Mouse (Mus musculus): ENCODE measurements around the gene Spats1.
A peak's percentile ranks its signal among the peaks of the same experiment; 100 is the strongest.
"Not testable (repeated sequence)": the region's sequence is repeated elsewhere in the genome, so short reads cannot be mapped to it uniquely, and the experiment has no call there.

Gene Spats1

GRCm38 (mm10) chr17:45434262-45434590 lies 41.0 kb downstream of the Spats1 start:
- no peak for DNase-seq

GRCm38 (mm10) chr17:45433419-45434261 lies 41.6 kb downstream of the Spats1 start, which contains the start of gene Cdc5l:
Gene Cdc5l (minus strand): TSS chr17:45433737.
- DNase-seq, result peak; percentile 95

DNA sequence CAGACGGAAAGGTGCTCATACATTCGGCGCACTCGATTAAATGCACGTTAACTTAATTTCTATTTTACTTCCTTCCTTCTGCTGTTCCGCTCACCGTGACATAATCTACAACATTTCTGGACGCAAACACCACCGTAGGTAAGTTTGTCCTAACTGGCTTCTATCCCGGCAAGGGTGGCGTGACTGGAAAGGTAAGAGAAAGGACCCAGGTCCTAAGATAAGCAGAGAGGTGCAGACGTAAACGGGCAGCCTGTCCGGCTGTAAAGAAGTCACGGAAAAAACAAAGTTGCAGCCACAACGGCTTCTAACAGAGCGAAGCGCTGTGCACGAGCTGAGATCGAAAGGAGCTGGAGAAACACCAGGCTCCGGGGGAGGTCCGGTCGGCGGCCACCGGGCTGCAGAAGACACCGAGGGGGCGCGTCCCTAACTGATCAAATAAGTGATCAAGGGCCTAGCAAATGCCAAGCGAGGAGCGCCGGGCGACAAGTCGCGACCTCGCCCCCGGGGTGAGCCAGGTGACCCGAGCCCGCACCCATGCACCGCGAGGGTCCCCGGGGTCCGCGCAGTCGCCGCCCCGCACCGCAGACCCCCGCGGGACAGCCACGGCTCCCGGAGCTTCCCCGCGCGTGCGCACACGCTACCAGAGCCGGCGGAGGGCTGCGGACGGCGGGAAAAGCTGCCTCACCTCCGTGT lies 42.4 kb downstream of the Spats1 start:
- DNase-seq, result peak; percentile 62

DNA sequence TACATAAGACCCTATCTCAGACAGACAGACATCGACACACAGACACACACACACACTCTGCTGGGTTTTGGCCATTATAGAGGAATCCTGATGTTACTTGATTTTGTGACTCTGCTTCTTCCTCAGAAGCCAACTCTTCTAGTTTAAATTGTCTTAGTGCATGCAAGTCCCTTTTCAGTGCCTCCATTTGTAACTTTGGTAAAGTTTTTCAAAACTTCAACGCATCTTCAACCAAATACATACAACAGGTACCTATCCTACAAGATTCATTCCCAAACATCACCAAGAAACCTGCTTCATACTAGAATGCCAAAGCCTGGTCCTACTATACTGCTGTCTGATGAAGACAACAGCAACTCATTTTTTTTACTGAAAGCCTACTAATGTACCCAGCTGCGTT lies 43.2 kb downstream of the Spats1 start:
- no peak for DNase-seq

DNA sequence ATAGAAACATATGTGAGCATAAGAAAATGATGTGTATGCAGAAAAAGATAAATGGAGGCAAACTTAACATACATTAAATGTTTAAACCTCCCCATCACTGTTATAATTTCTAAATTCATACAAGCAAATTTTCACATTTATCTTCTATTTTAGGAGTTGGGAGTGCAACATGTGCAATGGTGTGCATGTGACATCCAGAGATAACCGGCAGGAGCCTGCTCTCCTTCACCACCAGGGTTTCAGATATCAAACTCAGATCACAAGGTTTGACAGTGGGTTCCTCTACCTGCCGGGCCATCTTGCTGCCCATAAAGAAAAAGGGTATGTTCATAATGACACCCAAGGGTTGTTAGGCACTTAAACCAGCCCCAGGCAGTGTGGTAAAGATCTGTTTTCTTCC lies 57.8 kb downstream of the Spats1 start:
- peak; percentile 35 for DNase-seq

- DNase-seq, result not testable (repeated sequence)
Observed at GRCm38 (mm10) chr17:45411617-45412016, 63.6 kb downstream of the Spats1 start.

- no peak for DNase-seq
Observed at GRCm38 (mm10) chr17:45408719-45409118, 66.5 kb downstream of the Spats1 start.

DNA sequence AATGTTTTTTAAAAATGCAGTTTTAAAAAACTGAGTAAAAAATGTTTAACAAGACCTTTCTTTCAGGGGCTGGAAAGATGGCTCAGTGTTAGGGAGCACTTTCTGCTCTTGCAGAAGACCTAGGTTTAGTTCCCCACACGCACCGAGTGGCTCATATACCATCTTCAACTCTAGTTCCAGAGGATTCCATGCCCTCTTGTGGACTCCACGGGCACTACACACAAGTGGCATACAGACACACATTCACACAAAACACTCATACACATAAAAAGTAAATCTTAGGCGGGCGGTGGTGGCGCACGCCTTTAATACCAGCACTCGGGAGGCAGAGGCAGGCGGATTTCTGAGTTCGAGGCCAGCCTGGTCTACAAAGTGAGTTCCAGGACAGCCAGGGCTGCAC lies 68.9 kb downstream of the Spats1 start:
- no peak for DNase-seq

- DNase-seq, result peak; percentile 30
Observed at GRCm38 (mm10) chr17:45403207-45403606, 72.0 kb downstream of the Spats1 start.

GRCm38 (mm10) chr17:45402601-45403000 lies 72.6 kb downstream of the Spats1 start:
- DNase-seq, result no peak

GRCm38 (mm10) chr17:45402126-45402525 lies 73.1 kb downstream of the Spats1 start:
- DNase-seq, result no peak

GRCm38 (mm10) chr17:45401126-45401905 lies 73.9 kb downstream of the Spats1 start:
- no peak for DNase-seq

GRCm38 (mm10) chr17:45398021-45398420 lies 77.2 kb downstream of the Spats1 start:
- DNase-seq, result no peak

GRCm38 (mm10) chr17:45397541-45397940 lies 77.7 kb downstream of the Spats1 start:
- peak; percentile 30 for DNase-seq

DNA sequence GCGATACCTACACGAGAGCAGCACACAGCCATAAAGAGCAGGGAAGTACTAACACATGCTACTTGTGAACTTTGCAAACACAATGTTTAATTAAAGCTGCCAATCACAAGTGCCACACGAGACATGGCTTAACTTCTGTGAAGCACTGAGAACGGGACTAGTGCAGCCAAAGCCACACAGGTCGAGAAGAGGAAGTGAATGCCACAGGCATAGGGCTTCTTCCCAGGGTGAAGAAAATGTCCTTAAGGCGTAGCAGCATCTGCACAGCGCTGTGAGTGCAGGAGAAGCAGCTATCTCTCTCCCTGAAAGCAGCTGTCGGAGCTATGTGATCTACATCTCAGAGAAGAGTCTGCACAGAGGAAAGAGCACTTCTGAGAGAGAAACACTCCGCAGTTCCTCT lies 80.6 kb downstream of the Spats1 start:
- no peak for DNase-seq

GRCm38 (mm10) chr17:45393765-45394164 lies 81.5 kb downstream of the Spats1 start:
- DNase-seq, result no peak

Data from liver (tissue).